Mouse (Mus musculus) MEL (cell line): Measurements from ENCODE around the gene Ybx2. TPM values are rescaled to one million over a fixed set of nuclear protein-coding genes. Genes with fewer than 3 reads are reported as not detected.

ENCODE experiments used
- DNase-seq: peaks from one replicate; pipeline ENCODE4 v3.0.0; 2011; ENCODE audit warnings: low read depth, low spot score
- H3K27ac ChIP-seq: 2 replicates; pipeline ENCODE4 v1.5.1; 2012; ENCODE audit warnings: low read depth, mild to moderate bottlenecking, control low read depth, low read length, moderate library complexity; ENCODE audit not compliant: control insufficient read depth
- H3K27me3 ChIP-seq, 2 experiments: fragments of 150-350 bp in 1 of 2; sonication (generic) in 1 of 2; 2 replicates each; pipeline ENCODE4 v1.6.1; 2012; ENCODE audit warnings: low read length in 2 of 2, mild to moderate bottlenecking in 2 of 2, improper control_type of control experiment in 1 of 2, moderate library complexity in 1 of 2; ENCODE audit not compliant: insufficient read depth in 2 of 2, control insufficient read depth in 1 of 2
- H3K36me3 ChIP-seq, 2 experiments: 2 replicates each; pipeline ENCODE4 v1.6.1; 2012 to 2014; ENCODE audit warnings: low read length in 2 of 2, improper control_type of control experiment in 1 of 2, inconsistent platforms in 1 of 2, mild to moderate bottlenecking in 1 of 2; ENCODE audit not compliant: insufficient read depth in 2 of 2, control insufficient read depth in 1 of 2
- H3K4me1 ChIP-seq, 2 experiments: fragments of 150-350 bp in 1 of 2; sonication (generic) in 1 of 2; 2 replicates each; pipeline ENCODE4 v1.6.1; 2012; ENCODE audit warnings: low read length in 2 of 2, improper control_type of control experiment in 1 of 2, mild to moderate bottlenecking in 1 of 2; ENCODE audit not compliant: insufficient read depth in 2 of 2, control insufficient read depth in 1 of 2
- H3K4me3 ChIP-seq, 2 experiments: fragments of 150-350 bp in 1 of 2; sonication (generic) in 1 of 2; 2 replicates each; pipeline ENCODE4 v1.5.1; 2012; ENCODE audit warnings: low read depth in 2 of 2, low read length in 2 of 2, mild to moderate bottlenecking in 2 of 2, moderate library complexity in 2 of 2, control low read depth in 1 of 2, improper control_type of control experiment in 1 of 2; ENCODE audit not compliant: control insufficient read depth in 1 of 2, insufficient read depth in 1 of 2
- H3K79me2 ChIP-seq: 2 replicates; pipeline ENCODE4 v1.6.1; 2012; ENCODE audit warnings: mild to moderate bottlenecking, low read length, moderate library complexity; ENCODE audit not compliant: control insufficient read depth, poor library complexity, insufficient read depth
- H3K9ac ChIP-seq: 2 replicates; pipeline ENCODE4 v1.6.1; 2012; ENCODE audit warnings: low read depth, mild to moderate bottlenecking, control low read depth, low read length, moderate library complexity; ENCODE audit not compliant: control insufficient read depth, poor library complexity, severe bottlenecking
- H3K9me3 ChIP-seq: fragments of 150-350 bp; sonication (generic); replicated peaks from 2 replicates; pipeline ENCODE4 v1.6.1; 2012; ENCODE audit warnings: mild to moderate bottlenecking, low read length, improper control_type of control experiment, moderate library complexity; ENCODE audit not compliant: insufficient read depth
- E2F4 ChIP-seq: IDR thresholded peaks from 2 replicates; pipeline ENCODE4 v1.6.1; 2011; ENCODE audit warnings: low read depth, low read length, improper control_type of control experiment, borderline replicate concordance
- ELF1 ChIP-seq: IDR thresholded peaks from 2 replicates; pipeline ENCODE4 v1.6.1; 2014; ENCODE audit warnings: low read depth, mild to moderate bottlenecking, inconsistent platforms, low read length, improper control_type of control experiment, moderate library complexity
- EP300 ChIP-seq, 2 experiments: IDR thresholded peaks; 2 replicates each; pipeline ENCODE4 v1.6.1; 2011; ENCODE audit warnings: improper control_type of control experiment in 2 of 2, low read length in 2 of 2, low read depth in 1 of 2, mild to moderate bottlenecking in 1 of 2
- ETS1 ChIP-seq: IDR thresholded peaks from 2 replicates; pipeline ENCODE4 v1.6.1; 2012; ENCODE audit warnings: low read depth, mild to moderate bottlenecking, inconsistent platforms, low read length, improper control_type of control experiment, moderate library complexity
- GABPA ChIP-seq: IDR thresholded peaks from 2 replicates; pipeline ENCODE4 v1.6.1; 2012; ENCODE audit warnings: low read depth, mild to moderate bottlenecking, inconsistent platforms, low read length, improper control_type of control experiment, moderate library complexity
- GATA1 ChIP-seq: IDR thresholded peaks from 2 replicates; pipeline ENCODE4 v1.6.1; 2011; ENCODE audit warnings: low read depth, low read length, improper control_type of control experiment
- HCFC1 ChIP-seq: IDR thresholded peaks from 2 replicates; pipeline ENCODE4 v1.6.1; 2012; ENCODE audit warnings: low read depth, mild to moderate bottlenecking, inconsistent platforms, low read length, improper control_type of control experiment, moderate library complexity
- JUND ChIP-seq: IDR thresholded peaks from 2 replicates; pipeline ENCODE4 v1.6.1; 2011; ENCODE audit warnings: low read depth, mild to moderate bottlenecking, improper control_type of control experiment, low read length
- MAFK ChIP-seq: IDR thresholded peaks from 2 replicates; pipeline ENCODE4 v1.6.1; 2011; ENCODE audit warnings: low read depth, mild to moderate bottlenecking, low read length, improper control_type of control experiment, borderline replicate concordance
- MAX ChIP-seq: IDR thresholded peaks from 2 replicates; pipeline ENCODE4 v1.6.1; 2011; ENCODE audit warnings: low read length, improper control_type of control experiment
- MAZ ChIP-seq: IDR thresholded peaks from 2 replicates; pipeline ENCODE4 v1.6.1; 2012; ENCODE audit warnings: low read depth, mild to moderate bottlenecking, inconsistent platforms, low read length, improper control_type of control experiment
- MEF2A ChIP-seq: IDR thresholded peaks from 2 replicates; pipeline ENCODE4 v1.6.1; 2014; ENCODE audit warnings: low read depth, mild to moderate bottlenecking, inconsistent platforms, low read length, improper control_type of control experiment; ENCODE audit not compliant: poor library complexity, insufficient replicate concordance, severe bottlenecking; ENCODE audit errors: extremely low read depth
- MXI1 ChIP-seq: IDR thresholded peaks from 2 replicates; pipeline ENCODE4 v1.6.1; 2011; ENCODE audit warnings: mild to moderate bottlenecking, low read depth, low read length, improper control_type of control experiment
- MYB ChIP-seq: IDR thresholded peaks from 2 replicates; pipeline ENCODE4 v1.6.1; 2011; ENCODE audit warnings: mild to moderate bottlenecking, low read depth, low read length, improper control_type of control experiment
- MYC ChIP-seq: IDR thresholded peaks from 2 replicates; pipeline ENCODE4 v1.6.1; 2011; ENCODE audit warnings: low read depth, mild to moderate bottlenecking, low read length, improper control_type of control experiment, moderate library complexity
- NRF1 ChIP-seq: IDR thresholded peaks from 2 replicates; pipeline ENCODE4 v1.6.1; 2014; ENCODE audit warnings: low read depth, mild to moderate bottlenecking, inconsistent platforms, low read length, improper control_type of control experiment, moderate library complexity; ENCODE audit not compliant: poor library complexity, insufficient read depth, severe bottlenecking
- POLR2AphosphoS5 ChIP-seq: IDR thresholded peaks from 2 replicates; pipeline ENCODE4 v1.6.1; 2012; ENCODE audit warnings: low read depth, borderline replicate concordance, mild to moderate bottlenecking, inconsistent platforms, low read length, moderate library complexity, mixed read lengths
- RAD21 ChIP-seq: IDR thresholded peaks from 2 replicates; pipeline ENCODE4 v1.6.1; 2011; ENCODE audit warnings: mild to moderate bottlenecking, low read depth, low read length, improper control_type of control experiment
- SIN3A ChIP-seq: IDR thresholded peaks from 2 replicates; pipeline ENCODE4 v1.6.1; 2012; ENCODE audit warnings: low read length, improper control_type of control experiment, inconsistent platforms
- TAL1 ChIP-seq: IDR thresholded peaks from 2 replicates; pipeline ENCODE4 v1.6.1; 2012; ENCODE audit warnings: mild to moderate bottlenecking, inconsistent platforms, low read length, moderate library complexity, mixed read lengths
- TCF12 ChIP-seq: IDR thresholded peaks from 2 replicates; pipeline ENCODE4 v1.6.1; 2014; ENCODE audit warnings: low read depth, mild to moderate bottlenecking, inconsistent platforms, low read length, improper control_type of control experiment, moderate library complexity
- UBTF ChIP-seq: IDR thresholded peaks from 2 replicates; pipeline ENCODE4 v1.6.1; 2012; ENCODE audit warnings: low read depth, mild to moderate bottlenecking, inconsistent platforms, low read length, improper control_type of control experiment, moderate library complexity, borderline replicate concordance; ENCODE audit not compliant: insufficient read depth
- USF1 ChIP-seq: IDR thresholded peaks from 2 replicates; pipeline ENCODE4 v1.6.1; 2014; ENCODE audit warnings: low read depth, mild to moderate bottlenecking, inconsistent platforms, low read length, improper control_type of control experiment, moderate library complexity
- USF2 ChIP-seq, 2 experiments: IDR thresholded peaks; 2 replicates each; pipeline ENCODE4 v1.6.1; 2011 to 2012; ENCODE audit warnings: improper control_type of control experiment in 2 of 2, low read length in 2 of 2, borderline replicate concordance in 1 of 2, inconsistent platforms in 1 of 2, low read depth in 1 of 2, mild to moderate bottlenecking in 1 of 2; ENCODE audit not compliant: insufficient read depth in 1 of 2
- ZC3H11A ChIP-seq: IDR thresholded peaks from 2 replicates; pipeline ENCODE4 v1.6.1; 2012; ENCODE audit warnings: low read depth, mild to moderate bottlenecking, inconsistent platforms, low read length, improper control_type of control experiment
- ZKSCAN1 ChIP-seq: IDR thresholded peaks from 2 replicates; pipeline ENCODE4 v1.6.1; 2012; ENCODE audit warnings: low read depth, mild to moderate bottlenecking, inconsistent platforms, low read length, improper control_type of control experiment, moderate library complexity
- ZNF384 ChIP-seq: IDR thresholded peaks from 2 replicates; pipeline ENCODE4 v1.6.1; 2012; ENCODE audit warnings: low read depth, mild to moderate bottlenecking, inconsistent platforms, low read length, improper control_type of control experiment
- polyA plus RNA-seq, 2 experiments: library from polyadenylated mRNA; stranded (reverse) in 1 of 2; unstranded in 1 of 2; fragments of >175 nt in 1 of 2; fragments of >200 nt in 1 of 2; gene quantifications; 2 replicates each; pipeline versions ENCODE4 v1.2.1 to v1.2.4; 2012; ENCODE audit warnings: low replicate concordance in 2 of 2, low read depth in 1 of 2; ENCODE audit not compliant: insufficient read length in 2 of 2, insufficient read depth in 1 of 2, missing spikeins in 1 of 2
- total RNA-seq: library from RNA; depleted of rRNA; stranded (reverse); fragments of 300-350 nt; gene quantifications from 2 replicates; pipeline ENCODE4 v1.2.3, GENCODE M21; 2012

Ybx2 gene
- total and polyA plus RNA-seq, 3 experiments, result 0.50 to 0.92 TPM; not detected in 1

GRCm38 (mm10) chr11:69979827-69980195, 44.2 kb downstream of the Ybx2 start:
- Histone ChIP-seq H3K9ac (peak overlapping the region; percentile 65), H3K9me3 (no peaks in the 10 kb centered on the region), H3K4me1 (peaks cover 6 to 17% of the 10 kb centered on the region in 2 experiments), H3K79me2 (peaks cover 42% of the 10 kb centered on the region), H3K4me3 (peak overlapping the region; percentile 69 to 75), H3K27me3 (no peaks in the 10 kb centered on the region), H3K36me3 (peaks cover 6 to 24% of the 10 kb centered on the region in 2 experiments), H3K27ac (peak overlapping the region; percentile 90)
- TF ChIP-seq MAZ (no peak; the same call in 1 of the 2 replicates), GATA1 (peak; percentile 62), JUND (no peak), MYC (0 out of 2 replicates have a peak, but pooled peaks have one; percentile 16), ZNF384 (no peak), RAD21 (no peak)
- DNase-seq, result no peak

- Histone ChIP-seq H3K36me3 (peaks cover under 1 to 24% of the 10 kb centered on the region in 2 experiments), H3K27me3 (no peaks in the 10 kb centered on the region), H3K4me3 (peak overlapping the region; percentile 96 to 98), H3K27ac (peak overlapping the region; percentile 90), H3K9me3 (no peaks in the 10 kb centered on the region), H3K9ac (peak overlapping the region; percentile 99), H3K79me2 (peaks cover 45% of the 10 kb centered on the region), H3K4me1 (peaks cover 6 to 17% of the 10 kb centered on the region in 2 experiments)
- DNase-seq, result peak; percentile 100
- TF ChIP-seq MXI1 (peak; percentile 97), TAL1 (no peak), ZKSCAN1 (no peak), ZC3H11A (0 out of 2 replicates have a peak, but pooled peaks have one; percentile 20), NRF1 (peak; percentile 100), HCFC1 (peak; percentile 83), ELF1 (peak; percentile 87), POLR2AphosphoS5 (no peak), GATA1 (no peak), GABPA (no peak), UBTF (0 out of 2 replicates have a peak, but pooled peaks have one; percentile 66), JUND (no peak), USF2 (IDR thresholded peaks at IDR 0.05; ENCODE audit: borderline replicate concordance in 1 of 2, insufficient read depth in 1 of 2, low read depth in 1 of 2, low read length in 2 of 2) (no peak), MEF2A (no peak), MYB (peak; percentile 83; the same call in 1 of the 2 replicates), E2F4 (0 out of 2 replicates have a peak, but pooled peaks have one; percentile 56), MAX (peak; percentile 75), EP300 (IDR thresholded peaks at IDR 0.05; ENCODE audit: low read depth in 1 of 2, low read length in 2 of 2) (no peak; a peak in 2 of 4 replicates), MAFK (no peak), ZNF384 (peak; percentile 79), ETS1 (peak; percentile 78), USF1 (peak; percentile 43; the same call in 1 of the 2 replicates), TCF12 (peak; percentile 64; the same call in 1 of the 2 replicates), SIN3A (peak; percentile 97)
These were observed 44.9 kb downstream of the Ybx2 start for GRCm38 (mm10) chr11:69980196-69981140.
